Mouse (Mus musculus): ENCODE measurements around the gene Gm11437.

DNA sequence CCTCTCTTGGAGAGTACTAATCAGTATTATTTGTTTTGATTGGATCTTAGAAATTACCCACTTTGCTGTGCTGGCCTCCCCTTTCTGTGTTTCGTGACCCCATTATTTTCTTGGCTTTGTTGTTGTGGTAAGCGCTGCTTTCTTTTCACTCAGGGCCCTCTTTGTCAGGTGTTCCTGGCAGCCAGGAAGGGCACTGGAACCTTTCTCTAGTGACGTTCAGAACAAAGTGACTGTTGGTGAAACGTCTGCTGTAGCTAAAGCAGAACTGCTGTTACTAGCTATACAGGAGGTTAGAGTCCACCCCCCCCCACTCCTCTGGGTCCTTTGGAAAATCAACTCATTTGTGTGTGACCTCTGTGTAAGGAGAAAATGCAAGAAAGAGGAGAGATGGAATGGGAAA is 38.5 kb upstream of the Gm11437 start:
- TF ChIP-seq USF1 (IDR thresholded peaks at IDR 0.05; ENCODE audit: low read depth) = no peak
- TF ChIP-seq POLR2A (IDR thresholded peaks at IDR 0.05; ENCODE audit: insufficient read length, low read depth) = no peak
- TF ChIP-seq MYOD1 (IDR thresholded peaks at IDR 0.05; ENCODE audit: control insufficient read depth in 1 of 3, insufficient read length in 2 of 3, low read depth in 2 of 3) = no peak
- no peak for TF ChIP-seq MYOG (IDR thresholded peaks at IDR 0.05; ENCODE audit: control insufficient read depth in 1 of 3, insufficient read depth in 1 of 3, insufficient read length in 2 of 3, low read depth in 2 of 3)
- no peak for TF ChIP-seq MAX (IDR thresholded peaks at IDR 0.05; ENCODE audit: low read depth)
- no peak for TF ChIP-seq POLR2AphosphoS2 (IDR thresholded peaks at IDR 0.05; ENCODE audit: insufficient read length, low read depth)
- no peak for TF ChIP-seq TCF12 (IDR thresholded peaks at IDR 0.05; ENCODE audit: insufficient read depth, poor library complexity, severe bottlenecking)
- no peak for TF ChIP-seq E2F4 (IDR thresholded peaks at IDR 0.05; ENCODE audit: insufficient read depth)
- no peak for TF ChIP-seq SRF (IDR thresholded peaks at IDR 0.05; ENCODE audit: control insufficient read depth, insufficient read length, low read depth)
- no peak for TF ChIP-seq CEBPB (IDR thresholded peaks at IDR 0.05; ENCODE audit: insufficient read depth, poor library complexity, severe bottlenecking)
- no peak for TF ChIP-seq TCF3 (IDR thresholded peaks at IDR 0.05; ENCODE audit: insufficient read length, low read depth)
- no peak for TF ChIP-seq REST (IDR thresholded peaks at IDR 0.05; ENCODE audit: insufficient read depth, insufficient read length)
